Mouse (Mus musculus): ENCODE measurements around the gene Serpina12.

DNA sequence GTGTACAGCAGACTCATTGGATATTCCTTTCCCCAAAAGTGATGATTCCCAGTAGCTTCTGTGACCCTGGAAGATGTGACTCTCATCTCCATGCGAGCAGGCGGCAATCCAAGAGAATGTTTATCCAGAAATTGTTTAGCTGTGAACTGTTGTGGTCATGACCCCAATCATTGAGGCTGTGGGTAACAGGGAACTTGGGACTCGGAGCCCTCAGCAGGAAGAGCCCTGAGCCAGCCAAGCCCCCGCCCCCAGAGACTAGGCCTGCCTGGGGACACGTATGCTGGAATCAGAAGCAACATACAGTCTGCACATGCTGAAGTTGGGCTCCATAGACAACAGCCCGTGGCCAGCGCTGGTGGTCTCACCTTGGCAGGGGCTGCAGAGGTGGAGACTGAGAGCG is 1.5 kb upstream of the Serpina12 start:
- no peak for TF ChIP-seq CTCF (IDR thresholded peaks at IDR 0.05; ENCODE audit: borderline replicate concordance, extremely low read depth, insufficient read depth, insufficient read length)
- TF ChIP-seq POLR2A (IDR thresholded peaks at IDR 0.05; ENCODE audit: borderline replicate concordance, extremely low read depth, insufficient read depth, insufficient read length, poor library complexity, severe bottlenecking) = no peak

Measured in brain, embryonic 14.5 days (tissue).